Comparison of ENCODE assay signal across 9 mouse cellular contexts in genomic region chr7:35740489-35741230, GRCm38 (mm10). TPM values are rescaled to one million over a fixed set of nuclear protein-coding genes. Genes with fewer than 3 reads are reported as not detected.
A peak's percentile ranks its signal among the peaks of the same experiment; 100 is the strongest.
DNase-seq lines count a peak whose midpoint lies in the region; ATAC-seq lines count a peak whose summit lies in the region.
"Had no signal": no experiment of that assay in that cellular context is flagged by ENCODE, and none has a peak within 500 bp of the region (broad histone marks: within the 10 kb centered on the region; RNA-seq: fewer than 3 reads in every experiment).

No protein-coding gene starts in this region.

- H3K4me3 ChIP-seq in intestine, embryonic 14.5 days (ENCODE audit: low read depth, low read length) = no peak overlapping the region
- no peak overlapping the region for H3K4me3 ChIP-seq in intestine, embryonic 16.5 days (ENCODE audit: low read length)
- H3K4me3 ChIP-seq: embryonic facial prominence, embryonic 15.5 days had no signal

- WGBS in intestine, embryonic 14.5 days = 53% methylated on average over 5 of the region's 5 CpGs
- 55% methylated on average over 5 of the region's 5 CpGs for WGBS in intestine, embryonic 16.5 days

- H3K36me3 ChIP-seq in intestine, embryonic 14.5 days (ENCODE audit: control insufficient read depth, insufficient read depth, low read length) = peaks cover 18% of the 10 kb centered on the region
- H3K36me3 ChIP-seq in intestine, embryonic 16.5 days (ENCODE audit: control insufficient read depth, insufficient read depth, low read length) = no peaks in the 10 kb centered on the region

- no peak overlapping the region for H3K9ac ChIP-seq in intestine, embryonic 14.5 days (ENCODE audit: low read length)
- no peak overlapping the region for H3K9ac ChIP-seq in intestine, embryonic 16.5 days (ENCODE audit: low read depth, low read length)
- H3K9ac ChIP-seq: embryonic facial prominence, embryonic 15.5 days had no signal

- no peak overlapping the region for H3K4me2 ChIP-seq in intestine, embryonic 14.5 days (ENCODE audit: low read length)
- H3K4me2 ChIP-seq in intestine, embryonic 16.5 days (ENCODE audit: low read depth, low read length) = no peak overlapping the region
- H3K4me2 ChIP-seq: embryonic facial prominence, embryonic 15.5 days had no signal

- no peak for ATAC-seq in intestine, embryonic 14.5 days (replicated peaks; ENCODE audit: low FRiP score, low TSS enrichment, low read depth)
- no peak for ATAC-seq in intestine, embryonic 16.5 days

- 0 out of 2 replicates have a peak, but pooled peaks cover 3% of the 10 kb centered on the region for H3K9me3 ChIP-seq in intestine, embryonic 14.5 days (ENCODE audit: control insufficient read depth, low read length)
- H3K9me3 ChIP-seq in intestine, embryonic 16.5 days (ENCODE audit: control insufficient read depth, low read length) = no peaks in the 10 kb centered on the region
- H3K9me3 ChIP-seq: embryonic facial prominence, embryonic 15.5 days had no signal

- H3K27me3 ChIP-seq in intestine, embryonic 14.5 days (replicated peaks; ENCODE audit: control insufficient read depth, insufficient read depth, low read length) = no peaks in the 10 kb centered on the region
- H3K27me3 ChIP-seq in intestine, embryonic 16.5 days (replicated peaks; ENCODE audit: control insufficient read depth, insufficient read depth, low read length) = no peaks in the 10 kb centered on the region
- H3K27me3 ChIP-seq: embryonic facial prominence, embryonic 15.5 days had no signal

- no peak overlapping the region for H3K27ac ChIP-seq in intestine, embryonic 14.5 days (ENCODE audit: low read depth)
- H3K27ac ChIP-seq in intestine, embryonic 16.5 days (ENCODE audit: low read length) = no peak overlapping the region
- H3K27ac ChIP-seq: embryonic facial prominence, embryonic 15.5 days had no signal

- peak; percentile 70 for DNase-seq in intestine, embryonic 14.5 days (ENCODE audit: low spot score)
- peak; percentile 68 for DNase-seq in B cell, adult 2 months
- DNase-seq in MN1 (ENCODE audit: low spot score) = peak; percentile 26
- peak; percentile 51 for DNase-seq in embryo, embryonic 11 days
- peak; percentile 43 to 83 for DNase-seq in kidney, postnatal 36 days
- peak; percentile 54 for DNase-seq in naive thymus-derived CD4-positive, alpha-beta T cell, adult 2 months (ENCODE audit: low read depth)
- no peak for DNase-seq in yolk sac, embryonic 10.5 days (ENCODE audit: low spot score)

- H3K4me1 ChIP-seq in intestine, embryonic 14.5 days (replicated peaks; ENCODE audit: control insufficient read depth, insufficient read depth, low read length) = no peaks in the 10 kb centered on the region
- H3K4me1 ChIP-seq in intestine, embryonic 16.5 days (ENCODE audit: control insufficient read depth, insufficient read depth, low read length) = no peaks in the 10 kb centered on the region
- H3K4me1 ChIP-seq: embryonic facial prominence, embryonic 15.5 days had no signal

RNA-seq across cellular contexts. Expression of gene Dpy19l3, which starts 13.6 kb away (rescaled TPM):
- 22.2 and 28.1 TPM in 2 replicates for polyA plus RNA-seq in intestine, embryonic 14.5 days (2014; fragmentation: Nextera tagmentation; extraction: Ambion mirVana)
- 11.7 and 13.5 TPM in 2 replicates for polyA plus RNA-seq in intestine, embryonic 16.5 days (2015; fragmentation: Nextera tagmentation; extraction: Ambion mirVana)
